Mouse (Mus musculus) olfactory bulb, adult 2 months (tissue): ENCODE results near the gene Cdkl3. TPM values are rescaled to one million over a fixed set of nuclear protein-coding genes. Genes with fewer than 3 reads are reported as not detected.
A peak's percentile ranks its signal among the peaks of the same experiment; 100 is the strongest.

Experiments
- H3K27ac ChIP-seq: fragments of 200-500 bp; 2 replicates; pipeline ENCODE4 v1.5.1; 2012; ENCODE audit warnings: low read depth, low read length; ENCODE audit not compliant: insufficient read depth
- H3K4me1 ChIP-seq: fragments of 200-500 bp; 2 replicates; pipeline ENCODE4 v1.6.1; 2012; ENCODE audit warnings: low read length; ENCODE audit not compliant: control insufficient read depth, insufficient read depth
- H3K4me3 ChIP-seq: fragments of 200-500 bp; 2 replicates; pipeline ENCODE4 v1.5.1; 2012; ENCODE audit warnings: mild to moderate bottlenecking, low read depth, low read length, moderate library complexity; ENCODE audit not compliant: insufficient read depth
- CTCF ChIP-seq: fragments of 200-500 bp; IDR thresholded peaks from 2 replicates; pipeline ENCODE4 v1.5.1; 2012; ENCODE audit warnings: low read depth, mild to moderate bottlenecking, low read length, moderate library complexity; ENCODE audit not compliant: insufficient read depth
- POLR2A ChIP-seq: fragments of 200-500 bp; IDR thresholded peaks from 2 replicates; pipeline ENCODE4 v1.6.1; 2012; ENCODE audit warnings: mild to moderate bottlenecking, low read depth, low read length, moderate library complexity; ENCODE audit not compliant: insufficient read depth
- WGBS: fragments of 180-500 bp; shearing (Covaris S2); methylation state at CpG from one replicate; pipeline ENCODE4 v1.1.7; 2018; 5-methylcytosine and 5-hydroxymethylcytosine counted together
- polyA plus RNA-seq: library from polyadenylated mRNA; stranded (reverse); fragments of >200 nt; gene quantifications from 2 replicates; pipeline ENCODE4 v1.2.4, GENCODE M21; 2012; ENCODE audit warnings: low replicate concordance; ENCODE audit not compliant: missing spikeins, insufficient read depth, insufficient read length

Cdkl3 gene
- polyA plus RNA-seq, 1 experiment = not detected

- 98% methylated on average over 2 of the region's 2 CpGs for WGBS
- no peak for TF ChIP-seq POLR2A
- no peak for TF ChIP-seq CTCF
- no peak overlapping the region for H3K27ac ChIP-seq
Observed at GRCm38 (mm10) chr11:52080656-52081055, 76.6 kb downstream of the Cdkl3 start.

GRCm38 (mm10) chr11:52085857-52086203 is 81.8 kb downstream of the Cdkl3 start:
- no peak for TF ChIP-seq POLR2A
- no peak for TF ChIP-seq CTCF
- H3K4me3 ChIP-seq = no peak overlapping the region
- peaks cover 14% of the 10 kb centered on the region for H3K4me1 ChIP-seq
- WGBS = 16% methylated on average over 4 of the region's 4 CpGs
- H3K27ac ChIP-seq = peak overlapping the region; percentile 91

More at GRCm38 (mm10) chr11:52080656-52081055, 76.6 kb downstream of the Cdkl3 start:
- Histone ChIP-seq H3K4me3 (no peak overlapping the region), H3K4me1 (peaks cover 14% of the 10 kb centered on the region)

DNA sequence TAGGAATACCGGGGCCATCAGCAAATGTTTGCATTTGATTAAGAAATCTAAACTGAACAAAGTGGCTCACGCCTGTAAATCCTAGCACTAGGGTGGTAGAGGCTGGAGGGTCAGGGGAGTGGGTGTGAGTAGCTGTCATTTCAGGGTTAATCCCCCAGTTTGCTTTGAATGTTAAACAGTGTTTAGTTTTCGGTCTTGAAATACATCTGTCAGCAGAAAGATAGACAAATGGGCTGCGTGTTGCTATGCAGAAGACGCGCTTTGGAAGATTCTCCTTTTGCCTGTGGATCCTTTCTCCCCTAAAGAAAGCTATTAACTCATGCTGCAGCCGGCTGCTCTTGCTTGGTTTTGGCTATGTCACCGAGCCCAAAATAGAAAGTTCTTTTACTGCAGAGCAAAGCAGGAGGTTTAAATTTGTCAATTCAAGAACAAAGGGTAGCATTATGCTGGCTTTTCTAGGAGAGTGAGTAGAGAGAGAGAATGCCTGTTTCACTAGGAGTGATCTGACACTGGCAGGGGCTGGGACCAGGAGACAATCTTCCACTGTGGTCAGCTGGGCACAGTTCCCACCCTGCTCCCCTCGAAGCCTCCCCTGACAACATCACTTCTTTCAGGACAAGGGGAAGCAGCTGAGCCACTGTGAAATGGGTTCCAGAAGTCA is 82.3 kb downstream of the Cdkl3 start:
- Histone ChIP-seq H3K4me1 (peaks cover 14% of the 10 kb centered on the region), H3K4me3 (no peak overlapping the region), H3K27ac (peak overlapping the region; percentile 91)
- WGBS = 7% methylated on average over 9 of the region's 9 CpGs
- TF ChIP-seq CTCF = no peak
- no peak for TF ChIP-seq POLR2A

GRCm38 (mm10) chr11:52089291-52089690 is 85.3 kb downstream of the Cdkl3 start:
- Histone ChIP-seq H3K4me1 (peaks cover 14% of the 10 kb centered on the region), H3K4me3 (no peak overlapping the region), H3K27ac (no peak overlapping the region)
- 64% methylated on average over 8 of the region's 8 CpGs for WGBS
- TF ChIP-seq CTCF (no peak), POLR2A (no peak)

DNA sequence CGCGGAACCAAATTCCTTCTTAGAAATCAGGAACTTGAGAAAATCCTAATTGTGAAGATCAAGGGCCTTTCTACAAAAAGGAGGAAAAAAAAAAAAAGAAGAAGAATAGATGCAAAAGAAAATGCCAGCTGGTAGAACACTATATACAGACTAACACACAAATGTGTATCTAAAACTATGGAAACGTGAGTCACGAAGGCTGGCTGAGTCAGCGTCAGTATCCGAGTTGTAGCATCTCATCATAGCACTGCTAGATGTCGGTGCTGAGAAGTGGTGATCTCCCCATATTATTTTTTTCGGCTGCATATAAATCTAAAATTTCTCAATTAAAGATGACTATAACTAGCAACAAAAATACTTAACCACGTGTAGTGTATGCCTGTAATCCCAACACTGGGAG is 87.2 kb downstream of the Cdkl3 start:
- no peak for TF ChIP-seq POLR2A
- no peak for TF ChIP-seq CTCF
- Histone ChIP-seq H3K4me3 (no peak overlapping the region), H3K27ac (peak overlapping the region; percentile 17; the same call in 1 of the 2 replicates), H3K4me1 (peaks cover 14% of the 10 kb centered on the region)
- 69% methylated on average over 9 of the region's 9 CpGs for WGBS

- TF ChIP-seq POLR2A (no peak), CTCF (no peak)
- Histone ChIP-seq H3K27ac (no peak overlapping the region), H3K4me1 (peaks cover 11% of the 10 kb centered on the region), H3K4me3 (no peak overlapping the region)
- 78% methylated on average over 5 of the region's 5 CpGs for WGBS
Observed at GRCm38 (mm10) chr11:52094568-52094967, 90.5 kb downstream of the Cdkl3 start.

DNA sequence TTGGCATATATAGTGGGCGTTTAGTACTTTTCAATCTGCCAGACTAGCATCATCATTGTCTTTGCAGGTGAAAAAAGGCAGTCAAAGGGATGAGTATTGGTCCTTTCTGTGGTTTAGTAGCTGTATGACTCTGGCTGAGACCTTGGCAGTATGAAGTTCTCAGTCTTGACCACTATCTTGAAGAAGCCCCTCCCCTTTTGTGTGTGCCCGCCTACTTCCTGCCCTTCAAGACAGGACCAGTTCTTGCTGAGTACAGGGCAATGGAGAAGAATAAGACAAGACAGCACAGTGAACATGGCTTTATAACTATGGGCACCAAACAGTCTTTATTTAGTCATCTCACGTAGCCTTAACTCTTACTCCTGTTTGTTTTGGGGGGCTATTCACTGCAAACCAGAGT is 93.0 kb downstream of the Cdkl3 start:
- Histone ChIP-seq H3K4me1 (peaks cover 7% of the 10 kb centered on the region), H3K4me3 (no peak overlapping the region), H3K27ac (no peak overlapping the region)
- no peak for TF ChIP-seq CTCF
- no peak for TF ChIP-seq POLR2A
- 77% methylated on average over 3 of the region's 3 CpGs for WGBS

DNA sequence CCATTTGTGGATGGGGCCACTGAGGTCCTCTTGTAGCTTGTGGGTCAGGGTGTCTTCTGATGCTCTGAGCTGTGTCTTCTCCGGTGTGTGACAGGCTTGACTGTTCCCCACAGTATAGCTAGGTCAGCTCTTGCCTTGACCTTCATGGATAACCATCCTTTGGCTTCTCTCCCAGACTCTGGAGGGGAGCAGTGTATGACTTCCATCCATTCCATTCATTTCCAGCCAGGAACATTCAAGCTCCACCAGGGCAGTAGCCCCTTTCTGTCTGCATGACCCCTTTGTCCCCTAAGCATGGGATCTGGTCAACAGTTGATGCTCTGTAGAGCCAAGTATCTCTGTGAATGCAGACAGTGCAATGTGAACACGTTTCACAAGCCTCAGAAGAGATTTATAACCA is 93.6 kb downstream of the Cdkl3 start:
- peak overlapping the region; percentile 96; the same call in 1 of the 2 replicates for H3K27ac ChIP-seq
- WGBS = 72% methylated on average over 2 of the region's 2 CpGs
- peaks cover 7% of the 10 kb centered on the region for H3K4me1 ChIP-seq

DNA sequence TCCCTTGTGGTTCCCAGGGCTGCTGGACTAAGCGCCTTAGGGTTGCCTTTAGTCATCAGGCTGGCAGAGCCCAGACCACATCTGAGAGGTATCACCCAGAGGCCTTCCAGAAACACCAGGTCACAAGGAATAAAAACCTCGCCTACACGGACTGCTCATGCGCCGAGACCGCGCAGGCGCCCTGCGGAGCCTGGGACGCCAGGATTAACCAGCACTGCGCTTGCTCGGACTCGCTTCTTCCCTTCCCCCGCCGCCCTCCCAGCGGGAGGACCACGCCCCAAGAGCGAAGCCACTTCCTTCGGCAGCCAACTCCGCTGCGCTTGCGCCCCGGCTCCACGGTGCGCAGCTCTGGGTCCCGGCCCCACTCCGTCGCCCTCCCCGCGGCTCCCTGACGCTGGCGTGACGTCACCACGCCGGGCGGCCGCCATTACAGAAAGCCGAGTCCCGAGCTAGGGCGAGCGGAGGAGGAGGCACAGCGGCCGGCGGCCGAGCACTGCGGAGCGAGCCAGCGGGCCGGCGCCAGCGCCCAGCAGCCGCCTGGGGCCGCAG is 94.5 kb downstream of the Cdkl3 start, which contains the start of gene Ppp2ca:
TSS of gene Ppp2ca (plus strand) at position 284 of the 549 bp plus-strand sequence.
- H3K27ac ChIP-seq = peak within 1 kb of the TSS; percentile 96
- H3K4me3 ChIP-seq = peak within 1 kb of the TSS; percentile 89
- under 1% methylated on average over 53 of the region's 53 CpGs for WGBS
- TF ChIP-seq CTCF (0 out of 2 replicates have a peak, but pooled peaks have one; percentile 15), POLR2A (peak; percentile 84)
- H3K4me1 ChIP-seq = peaks cover 7% of the 10 kb centered on the region

More for the DNA sequence above, 93.6 kb downstream of the Cdkl3 start:
- no peak for TF ChIP-seq CTCF
- TF ChIP-seq POLR2A = no peak
- H3K4me3 ChIP-seq = no peak overlapping the region
